Mouse (Mus musculus) kidney, adult 2 months (tissue): ENCODE data around the gene Stap2.

Experiments used
- CTCF ChIP-seq: fragments of 200-500 bp; conservative IDR thresholded peaks from 2 replicates; pipeline ENCODE4 v1.5.1; 2011; ENCODE audit warnings: low read depth, mild to moderate bottlenecking, control low read depth, low read length, moderate library complexity, mixed read lengths; ENCODE audit not compliant: insufficient read depth, insufficient read length
- POLR2A ChIP-seq: fragments of 200-500 bp; IDR thresholded peaks from one replicate; pipeline ENCODE4 v1.6.1; 2011; ENCODE audit warnings: low read depth, low read length, control low read depth

GRCm38 (mm10) chr17:55950601-55951000 lies 54.8 kb downstream of the Stap2 start:
- no peak for TF ChIP-seq POLR2A
- no peak for TF ChIP-seq CTCF
